Mouse (Mus musculus): ENCODE measurements around the gene Gpr108. TPM values are rescaled to one million over a fixed set of nuclear protein-coding genes. Genes with fewer than 3 reads are reported as not detected.

Gpr108 gene
- total RNA-seq, 2 experiments from 2014 or later = 21.8 to 24.6 TPM

DNA sequence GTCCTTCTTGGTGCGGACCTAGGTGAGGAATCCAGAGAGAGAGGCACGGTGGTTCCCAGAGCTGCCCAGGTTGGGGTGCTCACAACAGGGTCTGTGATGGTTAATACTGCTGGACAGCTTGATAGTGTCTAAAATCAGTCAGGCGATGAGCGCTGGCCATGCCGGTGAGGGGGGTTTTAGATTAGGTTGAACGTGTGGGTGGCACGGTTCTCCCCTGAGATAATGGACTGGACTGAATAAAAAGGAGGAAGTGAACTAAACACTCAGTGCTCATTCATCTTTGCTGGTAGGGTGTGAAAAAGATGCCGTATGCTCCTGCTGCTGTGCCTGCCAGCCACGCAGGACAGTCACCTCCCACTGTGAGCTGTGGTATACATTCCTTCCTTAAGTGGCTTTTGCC lies 24.9 kb downstream of the Gpr108 start:
- no peak for DNase-seq
- intact Hi-C loops (cut with DNase I; ENCODE audit: low total_unique reads) = no loop called here

- DNase-seq = no peak
- intact Hi-C loops (cut with DNase I; ENCODE audit: low total_unique reads) = no loop called here
These were observed 26.3 kb downstream of the Gpr108 start for GRCm38 (mm10) chr17:57221911-57222310.

DNA sequence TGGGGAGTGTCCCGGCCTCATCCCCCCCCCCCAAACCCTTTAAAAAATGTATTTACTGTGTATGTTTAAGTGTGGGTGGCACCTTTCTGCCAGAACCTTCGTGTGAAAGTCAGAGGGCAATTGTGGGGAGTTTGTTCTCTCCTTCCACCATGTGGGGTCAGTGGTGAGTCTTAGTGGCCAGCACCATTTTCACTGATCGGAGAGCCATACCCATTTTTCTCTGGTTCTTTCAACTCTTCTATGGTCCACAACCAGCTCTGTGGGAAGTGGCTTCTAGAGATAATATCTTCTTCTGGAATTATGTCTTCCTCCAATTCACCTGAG lies 28.4 kb downstream of the Gpr108 start:
- intact Hi-C loops (cut with DNase I; ENCODE audit: low total_unique reads) = loop anchor here (2.0 to 5.0 kb wide), 2 partner anchors 57 to 119 kb away; partner anchors contain the start of gene Vav1
- no peak for DNase-seq

DNA sequence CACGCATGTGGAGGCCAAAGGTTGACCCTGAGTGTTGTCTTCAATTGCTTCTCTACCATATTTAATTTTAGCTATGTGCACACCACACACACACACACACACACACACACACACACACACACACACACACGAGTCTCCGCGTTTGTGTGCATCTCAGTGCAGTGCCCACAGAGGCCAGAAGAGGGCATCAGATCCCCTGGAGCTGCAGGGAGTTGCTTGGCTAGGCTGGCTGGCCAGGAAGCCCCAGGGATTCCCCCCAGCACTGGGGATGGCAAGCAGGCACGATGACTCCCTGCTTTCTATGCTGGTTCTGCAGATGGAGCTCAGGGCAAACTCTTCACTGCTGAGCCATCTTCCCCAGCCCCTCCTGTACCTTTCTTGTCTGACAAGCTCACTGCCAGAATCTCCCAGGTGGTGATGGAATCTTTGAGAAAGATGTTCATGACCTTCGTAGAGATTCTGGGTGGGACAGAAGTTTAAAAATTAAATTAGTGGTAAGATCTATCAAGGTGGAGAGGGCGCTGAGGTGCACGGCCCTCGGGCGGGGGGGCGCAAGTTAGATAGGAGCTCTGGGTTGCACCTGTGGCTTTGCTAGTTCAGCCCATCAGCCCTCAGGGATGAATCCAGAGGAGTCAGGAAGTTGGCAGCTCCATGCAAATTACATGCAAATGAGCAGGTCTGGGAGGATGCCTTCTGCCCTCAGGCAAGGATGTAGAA lies 28.9 kb downstream of the Gpr108 start:
- DNase-seq = peak; percentile 80
- intact Hi-C loops (cut with DNase I; ENCODE audit: low total_unique reads) = loop anchor here (2.0 to 5.0 kb wide), 2 partner anchors 58 to 119 kb away; partner anchors contain the start of gene Vav1

GRCm38 (mm10) chr17:57218335-57218900 lies 29.8 kb downstream of the Gpr108 start:
- intact Hi-C loops (cut with DNase I; ENCODE audit: low total_unique reads) = loop anchor here (2.0 to 5.0 kb wide), 2 partner anchors 59 to 120 kb away; partner anchors contain the start of gene Vav1
- no peak for DNase-seq

DNA sequence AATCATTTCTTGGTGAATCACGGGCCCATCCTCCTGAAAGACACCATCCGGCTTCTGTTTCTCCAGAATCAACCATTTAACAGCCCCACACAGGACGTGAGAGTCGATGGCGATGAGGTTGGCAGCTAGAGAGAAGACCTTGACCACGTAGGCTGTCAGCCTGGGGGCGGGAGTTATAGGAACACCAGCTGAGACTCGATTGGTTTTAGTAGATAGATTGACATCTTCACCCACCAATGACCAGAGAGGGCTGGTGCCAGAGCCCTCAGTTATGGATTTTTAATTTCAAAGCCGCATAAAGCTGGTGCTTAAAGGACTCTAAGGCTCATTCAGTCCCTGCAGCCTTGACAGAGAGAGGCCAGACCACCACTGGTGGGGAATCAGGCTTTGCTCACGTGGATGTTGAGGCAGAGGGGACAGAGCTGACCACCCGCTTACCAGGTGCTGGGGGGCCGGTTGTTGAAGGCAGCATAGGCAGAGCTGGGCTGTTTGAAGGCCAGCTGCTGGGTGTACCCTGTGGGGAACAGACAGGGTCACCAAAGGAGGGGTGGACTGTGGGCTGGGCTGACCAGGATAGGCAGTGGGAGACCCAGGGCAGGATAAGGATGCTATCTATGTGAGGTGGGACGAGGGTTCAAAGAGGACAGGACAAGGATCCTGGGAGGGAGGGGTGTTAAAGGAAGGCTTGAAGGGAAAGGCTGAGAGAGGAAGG lies 33.4 kb downstream of the Gpr108 start:
- intact Hi-C loops (cut with DNase I; ENCODE audit: low total_unique reads) = loop anchor here (5.0 kb wide), 1 partner anchor 62 kb away; the partner anchor contains the start of gene Vav1
- DNase-seq = no peak

- intact Hi-C loops (cut with DNase I; ENCODE audit: low total_unique reads) = no loop called here
- DNase-seq = no peak
These were observed 36.7 kb downstream of the Gpr108 start for GRCm38 (mm10) chr17:57211501-57211900.

DNA sequence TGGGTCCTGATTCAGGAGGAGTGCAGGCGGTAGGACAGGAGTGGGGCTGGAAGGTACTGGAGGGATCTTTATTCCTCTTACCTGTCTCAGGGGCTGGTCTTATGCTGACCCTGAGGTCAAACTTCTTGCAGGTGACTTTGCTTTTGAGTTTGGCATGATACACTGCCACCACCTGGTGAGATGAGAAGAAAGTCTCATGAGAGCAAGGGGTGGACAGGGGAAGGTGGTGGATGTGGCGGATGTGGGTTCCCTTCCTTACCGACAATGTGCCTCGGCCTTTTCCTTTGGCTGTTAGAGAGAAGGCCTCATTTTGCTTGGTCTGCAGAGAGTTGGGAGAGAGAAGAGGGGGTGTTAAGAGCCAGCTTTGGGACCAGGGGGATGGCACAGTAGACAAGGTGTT lies 38.9 kb downstream of the Gpr108 start:
- intact Hi-C loops (cut with DNase I; ENCODE audit: low total_unique reads) = no loop called here
- no peak for DNase-seq

- no peak for DNase-seq
- intact Hi-C loops (cut with DNase I; ENCODE audit: low total_unique reads) = loop anchor here (2.0 kb wide), 1 partner anchor 75 kb away; no protein-coding TSS in a partner anchor
These were observed 40.3 kb downstream of the Gpr108 start for GRCm38 (mm10) chr17:57207938-57208337.

DNA sequence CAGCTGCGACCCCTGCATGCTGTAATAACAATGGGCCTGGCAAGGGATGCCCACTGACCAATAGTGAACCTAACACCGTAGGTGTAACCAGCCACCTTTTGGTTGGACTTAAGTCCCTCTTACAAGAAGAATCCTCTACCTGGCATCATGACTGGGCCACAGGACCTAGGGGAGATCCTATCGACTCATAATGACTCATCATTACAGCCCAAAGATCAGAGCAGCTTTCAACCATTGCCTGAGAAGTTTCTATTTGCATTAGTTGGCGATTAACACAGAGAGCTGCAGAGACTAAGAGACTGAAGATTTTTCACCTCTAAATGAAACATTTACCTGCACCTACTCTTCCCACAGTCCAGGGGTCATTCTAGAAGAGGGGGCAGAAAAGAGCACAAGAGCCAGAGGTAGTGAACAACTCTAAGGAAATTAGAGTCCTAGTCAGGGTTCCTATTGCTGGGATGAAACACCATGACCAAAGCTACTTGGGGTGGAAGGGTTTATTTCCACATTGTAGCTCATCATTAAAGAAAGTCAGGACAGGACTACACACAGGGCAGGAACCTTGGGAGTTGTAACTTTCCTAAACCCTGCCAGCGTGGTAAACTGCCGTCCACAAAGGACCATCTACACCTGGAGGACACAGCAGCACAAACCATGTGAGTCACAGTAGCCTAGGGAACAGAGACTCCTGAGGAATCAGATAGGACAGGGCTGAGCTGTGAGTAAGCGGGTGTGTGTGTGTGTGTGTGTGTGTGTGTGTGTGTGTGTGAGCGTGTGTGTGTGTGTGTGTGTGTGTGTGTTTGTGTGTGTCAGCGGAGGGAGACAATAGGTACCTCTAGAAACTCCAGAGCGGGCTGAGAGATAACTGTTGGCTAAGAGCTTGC lies 46.2 kb downstream of the Gpr108 start:
- intact Hi-C loops (cut with DNase I; ENCODE audit: low total_unique reads) = no loop called here
- DNase-seq = no peak

GRCm38 (mm10) chr17:57198252-57198651 lies 50.0 kb downstream of the Gpr108 start:
- intact Hi-C loops (cut with DNase I; ENCODE audit: low total_unique reads) = no loop called here

GRCm38 (mm10) chr17:57195326-57196010 lies 52.8 kb downstream of the Gpr108 start:
- no peak for DNase-seq
- intact Hi-C loops (cut with DNase I; ENCODE audit: low total_unique reads) = no loop called here

More at GRCm38 (mm10) chr17:57198252-57198651, 50.0 kb downstream of the Gpr108 start:
- DNase-seq = no peak

- DNase-seq = no peak
- intact Hi-C loops (cut with DNase I; ENCODE audit: low total_unique reads) = no loop called here
These were observed 53.5 kb downstream of the Gpr108 start for GRCm38 (mm10) chr17:57194771-57195170.

GRCm38 (mm10) chr17:57194041-57194507 lies 54.2 kb downstream of the Gpr108 start, which contains the start of gene Tnfsf14:
Gene Tnfsf14 (minus strand): TSS chr17:57194177.
- DNase-seq = no peak
- intact Hi-C loops (cut with DNase I; ENCODE audit: low total_unique reads) = no loop called here

- intact Hi-C loops (cut with DNase I; ENCODE audit: low total_unique reads) = no loop called here
- DNase-seq = no peak
These were observed 59.6 kb downstream of the Gpr108 start for GRCm38 (mm10) chr17:57188510-57189192.

DNA sequence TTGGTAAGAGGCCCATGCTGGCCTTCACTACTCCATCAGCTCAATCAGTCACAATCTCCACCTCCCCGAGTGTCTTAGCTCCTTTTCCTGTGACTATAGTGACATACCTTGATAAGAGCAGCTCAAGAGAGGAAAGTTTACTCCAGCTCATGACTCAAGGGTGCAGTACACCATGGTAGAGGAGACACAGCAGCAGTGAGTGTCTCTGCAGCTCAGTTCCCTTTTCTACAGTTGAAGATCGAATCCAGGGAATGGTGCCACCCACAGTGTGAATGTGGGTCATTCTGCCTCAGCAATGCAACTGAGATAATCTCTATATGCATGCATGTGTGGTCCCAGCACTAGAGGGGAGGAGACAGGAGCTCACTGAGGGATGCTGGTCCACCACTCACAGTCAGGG lies 62.6 kb downstream of the Gpr108 start:
- DNase-seq = no peak

More for the DNA sequence above, 62.6 kb downstream of the Gpr108 start:
- intact Hi-C loops (cut with DNase I; ENCODE audit: low total_unique reads) = no loop called here

All from gastrocnemius, postnatal 14 days (tissue).